Mouse (Mus musculus) cerebral cortex, adult 2 months (tissue): ENCODE results near the gene Olfr412.

Experiments used
- WGBS: fragments of 180-500 bp; shearing (Covaris S2); methylation state at CpG from one replicate; pipeline ENCODE4 v1.1.7; 2018; 5-methylcytosine and 5-hydroxymethylcytosine counted together

The Olfr412 gene

DNA sequence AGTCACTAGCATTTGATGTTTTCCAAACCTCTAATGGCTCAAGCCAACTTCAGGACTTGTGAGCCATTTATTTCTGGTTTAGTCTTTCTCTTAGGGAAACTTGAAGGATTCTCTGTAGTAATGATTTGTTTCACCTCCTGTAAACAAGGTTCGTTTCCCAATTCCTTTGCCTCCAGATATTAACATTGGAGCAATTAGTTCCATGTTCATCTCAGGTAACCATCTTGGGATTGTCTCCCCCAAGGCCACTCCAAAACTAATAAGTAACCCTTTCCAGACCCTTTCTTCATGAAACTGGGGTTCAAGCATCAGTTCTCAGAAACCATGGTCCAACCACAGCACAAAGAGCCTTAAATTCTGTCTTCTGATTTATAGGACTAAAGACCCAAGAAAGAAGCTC lies at the start of gene Olfr412:
Gene Olfr412, plus strand, starts transcription at position 301 of the 400 bp plus-strand sequence.
- WGBS = 63% methylated on average over 1 of the region's 1 CpGs

DNA sequence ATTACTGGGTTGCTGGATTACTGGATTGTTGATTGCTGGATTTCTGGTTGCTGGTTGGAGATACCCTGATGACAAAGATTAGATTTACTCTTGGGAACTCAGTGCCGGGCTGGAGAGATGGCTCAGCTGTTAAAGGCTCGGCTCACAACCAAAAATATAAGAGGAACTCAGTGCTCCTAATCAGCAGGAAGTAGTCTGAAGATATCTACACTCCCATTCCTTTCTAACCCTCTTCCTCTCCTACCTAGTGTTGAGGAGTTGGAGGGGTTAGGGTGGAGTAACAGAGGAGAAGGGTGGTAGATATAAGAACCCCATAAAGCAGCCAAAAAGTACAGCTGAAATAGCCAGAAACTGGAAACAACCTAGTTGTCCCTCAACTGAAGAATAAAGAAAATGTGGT lies 35.8 kb upstream of the Olfr412 start:
- WGBS = 73% methylated on average over 2 of the region's 2 CpGs

DNA sequence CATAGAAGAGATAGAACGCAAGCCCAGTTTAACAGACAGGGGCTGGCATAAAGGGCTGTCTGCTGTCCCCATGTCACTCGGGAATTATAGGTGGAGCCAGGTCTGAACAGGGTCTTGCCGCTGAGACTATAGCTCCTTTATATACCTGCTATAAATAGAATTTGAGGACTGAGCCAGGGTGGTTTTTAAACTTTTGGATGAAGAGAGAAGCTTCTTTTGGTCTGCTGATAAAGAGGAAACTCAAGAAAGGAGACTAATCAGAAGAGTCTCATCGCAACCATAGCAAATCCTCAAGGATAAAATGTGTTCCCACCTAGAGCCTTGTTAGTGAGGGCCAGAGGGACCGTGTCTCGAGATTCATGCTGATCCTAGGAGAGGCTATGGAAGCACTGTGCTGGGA lies 23.9 kb upstream of the Olfr412 start, which contains the start of gene Olfr410:
Gene Olfr410, minus strand, starts transcription at position 101 of the 400 bp plus-strand sequence.
- WGBS = 85% methylated on average over 6 of the region's 6 CpGs

DNA sequence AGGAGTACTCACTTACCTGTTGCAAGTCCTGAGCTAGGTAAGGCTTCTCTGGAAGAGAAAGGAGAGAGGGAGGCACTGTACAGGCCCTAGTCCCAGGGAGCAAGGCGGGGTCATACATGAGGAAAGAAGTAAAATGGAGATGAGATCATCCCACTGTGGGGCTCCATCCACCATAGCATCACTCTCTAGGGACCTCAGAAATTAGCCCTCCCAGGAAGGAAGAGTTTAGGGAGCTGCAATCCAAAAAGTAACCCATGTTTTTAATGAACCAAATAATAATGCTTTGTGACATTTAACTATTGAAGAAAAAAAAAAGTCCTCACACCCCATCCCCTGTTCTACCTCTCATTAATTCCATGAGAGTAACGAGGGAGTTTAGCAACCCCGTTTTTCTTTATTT lies 9.3 kb upstream of the Olfr412 start, which contains the start of gene Olfr411:
Gene Olfr411, minus strand, starts transcription at position 101 of the 400 bp plus-strand sequence.
- 81% methylated on average over 3 of the region's 3 CpGs for WGBS

DNA sequence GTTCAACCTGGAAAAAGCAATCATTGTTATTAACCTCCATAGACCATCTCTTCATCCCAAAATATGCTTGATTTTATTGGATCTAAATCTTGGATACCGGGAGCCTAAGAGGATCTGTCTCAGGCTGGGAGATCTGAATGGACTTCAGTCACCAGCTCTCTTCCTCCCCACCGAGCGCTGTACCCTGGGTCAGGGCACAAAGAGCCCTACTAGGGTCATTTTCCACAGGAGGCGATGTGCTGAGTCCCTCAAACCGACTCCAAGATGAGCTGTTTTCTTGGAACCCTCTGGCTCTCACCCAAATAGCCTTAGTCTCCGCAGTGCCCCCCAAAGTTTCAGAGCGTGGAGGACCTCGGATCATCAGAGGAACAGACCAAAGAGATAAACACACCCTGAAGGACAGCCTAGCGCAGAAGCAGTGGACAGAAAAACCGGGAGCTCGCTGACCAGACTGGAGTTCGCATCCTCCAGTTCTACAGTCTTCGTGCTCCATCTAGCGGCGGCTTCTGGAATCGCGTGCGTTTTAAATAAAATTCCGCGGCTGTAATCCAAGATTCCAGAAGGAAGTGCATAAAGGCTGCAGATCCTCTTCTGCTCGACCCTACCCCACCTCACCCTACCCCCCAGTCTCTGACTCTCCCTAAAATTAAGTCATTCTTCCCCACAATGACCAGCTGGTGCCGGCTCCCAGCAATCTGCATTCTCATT lies 9.7 kb downstream of the Olfr412 start:
- 9% methylated on average over 22 of the region's 22 CpGs for WGBS

DNA sequence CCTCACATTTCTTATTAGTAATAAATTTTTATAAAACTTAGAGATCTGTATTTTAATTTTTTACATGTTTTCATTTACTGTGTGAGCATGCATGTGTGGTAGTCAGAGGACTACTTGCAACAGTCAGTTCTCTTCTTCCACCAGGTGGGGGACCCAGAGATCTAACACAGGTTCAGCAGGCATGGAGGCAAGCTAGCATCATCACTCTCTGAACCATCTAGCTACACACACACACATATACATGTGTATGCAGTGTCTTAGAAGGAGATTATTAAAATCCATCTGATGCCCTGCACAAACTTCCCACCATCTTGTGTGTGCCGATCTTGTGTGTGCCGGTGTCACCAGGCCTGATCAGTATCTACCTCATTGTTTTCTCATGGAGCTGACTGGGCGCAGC lies 15.0 kb downstream of the Olfr412 start:
- WGBS = 65% methylated on average over 3 of the region's 3 CpGs

DNA sequence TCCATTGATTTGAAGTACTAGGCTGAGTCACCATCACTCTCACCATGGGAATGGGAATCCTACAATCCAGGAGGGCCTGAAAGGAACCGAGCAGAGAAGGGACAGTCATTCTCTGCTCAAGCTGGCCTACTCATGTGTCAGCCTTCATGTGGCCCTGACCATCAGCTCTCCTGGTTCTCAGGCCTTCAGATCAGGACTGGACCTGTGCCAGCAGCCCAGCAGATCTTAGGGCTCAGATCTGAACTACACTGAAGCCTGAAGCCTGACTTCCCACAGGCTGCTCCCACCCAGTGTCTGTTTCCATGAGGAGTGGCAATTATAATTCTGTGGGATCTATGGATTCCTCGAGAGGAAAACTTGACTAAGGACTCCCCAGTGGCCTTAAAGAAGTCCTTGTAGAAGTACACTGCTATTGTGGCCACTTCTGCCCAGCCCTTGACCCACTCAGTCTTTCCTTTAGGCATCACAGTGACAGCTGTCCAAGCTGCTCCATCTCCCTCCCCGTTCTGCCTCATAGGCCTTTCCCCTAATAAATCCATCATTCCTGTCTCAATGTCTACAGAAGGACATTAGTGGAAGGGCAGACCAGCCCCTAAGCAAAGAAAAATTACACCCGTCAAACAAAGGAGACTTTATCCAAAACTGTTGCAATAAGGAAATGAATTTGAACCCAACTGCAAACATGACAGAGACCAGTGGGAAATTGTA lies 17.5 kb downstream of the Olfr412 start:
- WGBS = 69% methylated on average over 4 of the region's 4 CpGs

DNA sequence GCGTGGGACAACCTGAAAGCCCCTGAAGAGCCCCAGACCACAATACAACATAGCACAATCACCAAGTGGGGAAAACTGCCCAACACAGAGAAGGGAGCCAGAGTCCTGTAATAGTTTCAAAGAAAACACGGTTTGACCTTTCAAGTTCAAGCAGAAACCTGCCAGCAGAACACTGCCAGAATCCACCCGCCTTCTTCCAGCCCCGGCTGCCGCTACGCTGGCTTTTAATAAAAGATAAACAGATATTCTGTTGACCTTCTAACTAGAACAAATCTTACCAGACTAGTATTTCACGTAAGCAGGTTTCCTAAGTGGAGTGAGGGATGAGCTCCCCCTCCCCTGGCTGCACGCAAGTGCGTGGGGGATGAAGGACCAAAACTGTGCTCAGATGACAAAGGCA lies 23.8 kb downstream of the Olfr412 start:
- WGBS = 60% methylated on average over 9 of the region's 9 CpGs

DNA sequence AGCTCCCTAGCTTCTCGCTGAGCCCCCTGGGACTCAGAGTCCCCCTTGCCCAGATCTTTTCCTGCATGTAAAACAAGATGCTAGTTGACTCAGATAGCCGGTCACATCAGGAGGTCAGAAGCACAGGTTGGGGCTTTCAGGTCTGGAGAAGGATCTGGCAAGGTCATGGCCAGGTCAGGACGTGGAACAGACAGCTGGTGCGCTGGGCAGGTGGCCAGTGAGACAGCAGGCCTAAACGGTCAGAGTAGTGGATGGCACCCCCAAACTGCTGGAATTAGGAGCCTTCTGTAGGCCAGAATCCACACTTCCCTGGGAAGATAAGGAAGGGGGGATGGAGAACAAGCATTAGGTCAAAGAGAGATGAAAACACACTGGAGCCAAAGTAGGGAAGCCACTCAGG lies 25.3 kb downstream of the Olfr412 start:
- WGBS = 67% methylated on average over 5 of the region's 5 CpGs

DNA sequence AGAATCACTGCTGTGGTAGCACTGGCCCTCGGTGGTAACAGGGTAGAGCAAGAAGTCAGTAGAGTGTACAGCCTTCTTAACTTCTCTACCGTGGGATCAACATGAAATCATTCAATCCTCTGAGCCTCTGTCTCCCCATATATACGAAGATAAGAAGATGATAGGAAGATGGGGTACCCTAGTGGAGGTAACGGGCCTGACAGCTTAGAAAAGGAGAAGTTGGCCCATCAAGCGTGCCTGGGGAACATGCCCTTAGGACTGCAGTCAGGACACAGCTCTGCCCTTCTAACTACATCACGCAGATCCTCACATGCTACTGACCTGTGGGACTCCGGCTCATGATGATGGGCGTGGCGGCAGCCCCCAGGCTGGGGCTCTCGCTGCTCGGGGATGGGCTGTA lies 30.0 kb downstream of the Olfr412 start:
- WGBS = 91% methylated on average over 11 of the region's 11 CpGs

DNA sequence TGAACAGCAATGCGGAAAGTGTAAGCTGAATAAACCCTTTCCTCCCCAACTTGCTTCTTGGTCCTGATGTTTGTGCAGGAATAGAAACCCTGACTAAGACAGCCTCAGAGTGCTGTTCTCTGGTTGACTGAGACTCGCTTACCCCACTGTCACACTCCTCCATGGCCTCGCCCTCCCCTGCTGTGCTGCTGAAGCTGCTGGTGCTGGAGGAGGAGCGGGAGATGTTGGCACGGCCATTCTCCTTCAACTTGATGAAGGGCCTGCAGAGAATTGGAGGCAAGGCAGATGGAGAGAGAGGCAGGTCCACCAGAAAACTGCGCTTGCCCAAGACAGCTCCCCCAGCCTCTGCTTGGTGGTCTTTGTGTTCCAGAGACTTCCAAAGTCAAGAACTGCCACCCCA lies 31.0 kb downstream of the Olfr412 start:
- 58% methylated on average over 6 of the region's 6 CpGs for WGBS

DNA sequence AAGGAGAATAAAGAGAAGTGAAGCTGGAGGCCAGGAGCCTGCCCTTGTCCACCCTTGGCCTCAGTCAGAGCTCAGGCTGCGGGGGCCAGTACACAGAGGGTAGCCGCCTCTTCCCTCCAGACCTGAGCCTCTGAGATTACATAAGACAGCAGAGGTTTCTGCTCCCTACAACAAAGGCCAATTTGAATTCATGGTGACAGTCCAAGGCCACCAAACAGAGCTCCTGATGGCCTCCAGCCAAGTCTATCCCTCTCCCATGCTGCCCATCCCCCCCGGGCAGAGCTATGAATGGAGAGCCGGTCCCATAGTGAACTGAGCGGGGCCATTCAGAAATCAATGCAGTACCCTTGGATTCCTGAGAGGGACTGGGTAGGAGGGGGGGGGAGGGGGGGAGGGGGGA lies 31.6 kb downstream of the Olfr412 start:
- WGBS = 56% methylated on average over 5 of the region's 5 CpGs

DNA sequence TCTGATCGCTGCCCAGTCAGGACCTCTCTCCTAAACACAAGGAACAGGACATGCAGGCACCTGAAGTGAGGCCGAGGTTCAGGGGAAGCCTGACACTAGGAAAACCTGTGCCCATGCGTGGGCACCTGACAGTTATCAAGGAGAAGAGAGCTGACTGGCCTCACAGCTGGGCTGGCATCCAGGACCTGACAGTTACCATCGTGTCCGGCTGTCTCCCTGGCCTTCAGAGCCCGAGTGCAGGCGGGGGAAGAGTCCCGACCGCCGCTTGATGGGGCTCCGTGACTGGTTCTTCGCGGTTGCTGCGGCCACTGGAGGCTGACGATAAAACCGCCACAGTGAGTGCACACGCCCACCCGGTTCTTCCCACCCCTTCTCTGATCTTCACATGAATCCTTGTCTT lies 33.7 kb downstream of the Olfr412 start:
- 68% methylated on average over 18 of the region's 18 CpGs for WGBS

DNA sequence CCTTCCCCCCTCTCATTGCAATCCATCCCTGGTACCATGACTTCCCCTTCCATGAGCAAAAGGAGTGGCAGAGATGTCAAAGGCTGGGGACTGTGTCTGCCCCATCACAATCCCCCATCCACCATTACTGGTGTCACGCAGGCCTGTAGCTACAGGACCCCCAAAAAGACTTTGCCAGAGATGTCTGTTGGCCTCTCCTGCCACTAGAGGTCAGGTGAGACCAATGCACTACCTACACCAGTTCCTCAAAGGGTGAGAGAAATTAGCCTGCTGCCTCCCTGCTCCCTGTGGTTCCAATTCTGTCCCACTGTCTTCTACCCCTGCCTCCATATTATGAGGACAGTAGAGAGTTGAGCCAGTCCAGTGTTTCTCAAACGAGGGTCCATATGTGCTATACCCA lies 40.3 kb downstream of the Olfr412 start:
- WGBS = 56% methylated on average over 2 of the region's 2 CpGs

DNA sequence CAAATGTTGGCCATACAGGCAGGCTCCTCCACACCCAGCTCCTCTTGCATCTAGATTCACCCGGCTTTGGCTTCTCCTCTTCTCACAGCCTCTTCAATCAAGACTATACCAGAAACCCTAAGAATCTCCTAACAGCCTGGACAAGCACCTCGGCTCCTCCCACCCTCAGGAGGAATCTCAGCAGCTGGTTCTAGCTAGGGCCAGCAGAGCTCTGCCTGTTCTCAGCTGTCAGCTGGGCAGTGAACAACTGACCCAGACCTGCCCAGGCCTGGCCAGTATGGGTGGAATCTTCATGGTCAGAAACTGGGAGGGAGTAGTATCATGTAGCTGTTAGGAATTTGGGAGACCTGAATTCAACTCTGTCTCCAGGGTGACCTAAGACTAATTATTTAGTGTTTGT lies 42.3 kb downstream of the Olfr412 start:
- 65% methylated on average over 2 of the region's 2 CpGs for WGBS

DNA sequence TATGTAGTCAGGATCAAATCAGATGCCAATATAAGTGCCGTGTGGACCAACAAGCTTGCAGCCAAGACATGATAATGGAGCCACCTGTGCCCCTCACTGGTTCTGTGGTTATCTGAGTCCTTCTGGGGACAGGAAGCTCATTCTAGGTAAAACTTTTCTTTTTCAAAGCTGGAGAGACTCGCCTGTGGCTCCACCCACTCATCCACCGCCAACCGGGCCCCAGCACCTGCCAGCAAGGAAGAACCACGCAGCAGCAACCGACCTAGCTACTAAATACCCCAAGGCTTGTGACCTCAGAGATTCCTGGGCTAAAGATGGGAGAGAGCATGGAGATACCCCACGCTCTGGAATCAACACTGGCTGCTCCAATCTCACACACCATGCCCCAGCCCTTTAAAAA lies 43.3 kb downstream of the Olfr412 start:
- 50% methylated on average over 7 of the region's 7 CpGs for WGBS

DNA sequence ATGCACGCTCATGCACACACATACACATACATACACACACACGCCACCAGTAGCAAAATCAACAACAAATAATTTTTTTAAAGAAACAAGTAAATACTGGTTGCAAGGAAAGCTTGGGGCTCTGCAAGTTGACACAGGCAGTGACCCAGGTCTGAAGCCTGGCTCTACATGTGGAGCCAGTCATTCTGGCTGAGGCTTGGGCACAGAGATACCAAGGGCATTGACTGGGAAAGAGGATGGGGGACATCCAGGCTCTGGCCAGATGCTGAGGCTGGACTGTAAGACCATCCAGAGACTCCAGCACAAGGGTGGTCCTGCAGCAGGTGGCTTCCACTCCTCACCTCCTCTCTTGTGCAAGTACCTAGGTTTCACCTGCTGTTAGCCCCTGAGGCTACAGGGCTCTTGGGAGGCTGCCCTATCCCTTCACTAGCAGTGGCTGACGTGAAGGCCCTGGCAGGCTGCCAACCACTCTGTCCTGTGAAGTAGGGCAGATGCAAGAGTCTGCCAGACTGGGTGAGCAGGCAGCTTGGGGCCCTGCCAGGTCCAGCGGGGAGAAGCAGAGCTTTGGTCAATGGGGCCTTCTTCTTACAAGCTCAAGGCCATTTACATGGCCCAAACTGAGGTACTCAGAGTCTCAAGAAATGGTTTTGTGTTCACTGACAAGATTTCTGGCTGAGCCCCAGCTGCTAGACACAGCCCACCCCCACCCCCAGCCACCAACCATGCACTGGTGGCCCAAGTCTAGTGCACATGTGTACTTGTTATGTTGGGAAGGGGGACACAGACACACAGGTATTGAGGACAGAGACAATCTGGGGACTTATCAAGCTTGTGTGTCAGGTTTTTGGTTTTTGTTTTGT lies 46.9 kb downstream of the Olfr412 start:
- 47% methylated on average over 4 of the region's 4 CpGs for WGBS

DNA sequence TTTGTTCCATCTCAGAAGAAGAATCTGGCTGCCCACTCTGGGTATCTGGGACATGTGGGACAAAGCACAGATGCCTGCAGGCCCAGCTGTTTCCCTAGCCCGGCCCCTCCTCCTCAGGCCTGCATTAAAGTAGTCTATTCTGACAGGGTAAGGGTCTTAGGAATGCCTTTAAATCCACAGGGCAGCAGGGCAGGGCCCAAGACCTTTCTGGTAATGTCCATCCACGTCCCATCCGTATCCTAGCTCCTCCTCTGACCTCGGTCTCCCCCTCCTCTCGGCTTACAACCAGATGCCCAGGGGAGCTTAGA lies 47.5 kb downstream of the Olfr412 start:
- 53% methylated on average over 5 of the region's 5 CpGs for WGBS

DNA sequence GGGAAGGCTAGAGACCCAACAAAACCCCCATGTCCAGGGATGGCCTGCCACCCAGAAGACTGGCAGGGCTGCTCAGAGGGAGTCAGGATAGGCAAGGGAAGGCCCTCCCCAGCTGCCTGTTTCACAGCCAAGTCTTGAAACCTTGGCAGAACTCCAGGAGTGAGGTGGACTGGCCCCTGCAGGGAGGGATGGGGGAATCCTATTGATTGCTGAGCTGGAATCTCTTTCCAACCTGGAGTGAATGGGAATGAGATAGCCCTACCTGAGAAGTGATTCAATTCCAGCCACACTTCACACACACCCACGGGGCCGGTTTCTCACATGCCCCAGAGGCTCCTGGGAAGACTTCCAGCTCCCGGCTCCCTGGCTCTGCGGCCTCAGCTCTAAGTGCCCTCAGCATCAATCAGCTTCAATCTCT lies 47.9 kb downstream of the Olfr412 start:
- WGBS = 38% methylated on average over 4 of the region's 4 CpGs

DNA sequence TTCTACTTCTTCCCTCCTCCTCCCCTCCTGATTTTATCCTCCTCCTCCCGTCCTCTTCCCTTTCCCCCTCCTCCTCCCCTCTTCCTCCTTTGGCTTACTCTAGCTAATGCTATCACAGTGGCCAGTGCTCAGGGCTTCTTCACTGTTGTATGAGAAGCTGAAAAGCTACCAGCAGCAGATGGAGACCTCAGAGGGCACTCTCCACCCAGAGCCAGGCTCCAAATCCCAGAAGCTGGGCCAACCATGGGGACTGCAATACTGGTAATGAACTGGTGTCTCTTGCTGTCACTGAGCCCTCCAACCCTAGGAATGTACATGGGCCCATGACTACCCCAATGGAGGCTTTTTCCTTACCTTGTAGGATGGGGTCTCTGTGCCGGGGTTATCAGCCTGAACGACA lies 50.1 kb downstream of the Olfr412 start:
- WGBS = 80% methylated on average over 3 of the region's 3 CpGs

DNA sequence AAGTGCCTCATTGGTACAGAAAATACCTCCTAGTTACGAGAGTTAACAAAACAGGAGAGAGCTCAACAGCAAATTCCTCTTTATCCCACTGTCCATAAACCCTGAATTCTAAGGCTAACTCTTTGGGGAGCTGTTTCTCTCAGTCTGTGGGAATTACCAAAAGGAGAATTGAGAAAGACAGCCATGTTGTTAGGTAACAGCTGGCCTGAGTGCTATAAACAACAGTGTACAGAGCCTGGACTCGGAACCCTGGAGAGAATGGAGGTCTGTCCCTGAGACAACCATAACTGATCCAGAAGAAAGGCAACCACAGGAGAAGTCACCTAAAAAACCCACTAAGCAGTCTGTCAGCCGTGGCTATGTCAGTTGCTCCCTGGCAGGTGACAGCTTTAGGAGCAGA lies 50.6 kb downstream of the Olfr412 start:
- 84% methylated on average over 3 of the region's 3 CpGs for WGBS

DNA sequence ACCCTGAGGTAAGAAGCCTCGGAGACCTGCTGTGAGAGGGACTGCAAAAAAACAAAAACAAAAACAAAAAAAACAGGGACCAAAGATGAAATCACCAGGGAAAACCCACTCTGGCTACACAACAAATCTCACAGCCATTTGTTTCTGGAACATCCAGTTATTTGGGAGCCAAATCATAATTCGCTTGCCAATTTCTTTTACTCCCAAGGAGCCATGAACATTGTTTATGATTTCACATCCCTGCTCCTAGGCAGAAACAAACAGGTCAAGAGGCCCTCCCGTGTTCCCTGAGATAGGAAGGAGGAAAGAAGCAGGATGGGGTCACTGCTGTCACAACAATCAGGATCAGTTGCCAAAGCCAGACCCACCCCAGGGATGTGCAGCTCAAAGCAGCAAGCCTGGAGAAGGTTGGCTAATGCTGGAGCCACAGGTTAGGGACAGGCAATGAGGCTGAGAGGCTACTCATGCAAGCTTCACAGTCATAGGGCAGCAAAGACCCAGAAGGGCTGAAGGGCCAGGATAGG lies 51.6 kb downstream of the Olfr412 start:
- 66% methylated on average over 3 of the region's 3 CpGs for WGBS
